Comparison of ENCODE assay signal across 9 mouse cellular contexts in genomic region chr1:91446511-91446910, GRCm38 (mm10). TPM values are rescaled to one million over a fixed set of nuclear protein-coding genes. Genes with fewer than 3 reads are reported as not detected.
DNase-seq lines count a peak whose midpoint lies in the region; ATAC-seq and TF ChIP-seq lines count a peak whose summit lies in the region.
"Had no signal": no experiment of that assay in that cellular context is flagged by ENCODE, and none has a peak within 500 bp of the region (broad histone marks: within the 10 kb centered on the region; RNA-seq: fewer than 3 reads in every experiment).

No protein-coding gene starts in this region.

- no peak for DNase-seq in gastrocnemius, adult 2 months
- DNase-seq in gastrocnemius, adult 18-20 months (ENCODE audit: low spot score): no peak
- DNase-seq in hindbrain, postnatal 0 days (ENCODE audit: low spot score): no peak
- DNase-seq in lung, embryonic 14.5 days: no peak
- DNase-seq in lung, postnatal 25 days (ENCODE audit: low spot score): no peak
- DNase-seq in right cerebral cortex, postnatal 10 days (ENCODE audit: low spot score in 2 of 2): no peak

- WGBS in hindbrain, postnatal 0 days: 80% methylated on average over 4 of the region's 4 CpGs
- 98% methylated on average over 4 of the region's 4 CpGs for WGBS in hindbrain, embryonic 12.5 days
- 81% methylated on average over 4 of the region's 4 CpGs for WGBS in lung, embryonic 14.5 days
- 83% methylated on average over 4 of the region's 4 CpGs for WGBS in liver, embryonic 15.5 days (ENCODE audit: insufficient replicate concordance)

- H3K4me3 ChIP-seq in gastrocnemius, adult 2 months: peak overlapping the region; percentile 15
- H3K4me3 ChIP-seq in hindbrain, postnatal 0 days (ENCODE audit: low read length): no peak overlapping the region
- H3K4me3 ChIP-seq in hindbrain, embryonic 12.5 days: no peak overlapping the region
- no peak overlapping the region for H3K4me3 ChIP-seq in lung, embryonic 14.5 days (ENCODE audit: low read depth, low read length)
- H3K4me3 ChIP-seq in liver, embryonic 15.5 days (replicated peaks): no peak overlapping the region
- H3K4me3 ChIP-seq: limb, embryonic 13.5 days had no signal

- TF ChIP-seq CTCF in gastrocnemius, adult 2 months (IDR thresholded peaks at IDR 0.05): no peak
- no peak for TF ChIP-seq CTCF in hindbrain, postnatal 0 days (IDR thresholded peaks at IDR 0.05; ENCODE audit: low read depth)
- TF ChIP-seq CTCF in lung, embryonic 14.5 days (IDR thresholded peaks at IDR 0.05; ENCODE audit: low read depth): no peak

- no peaks in the 10 kb centered on the region for H3K9me3 ChIP-seq in hindbrain, postnatal 0 days (ENCODE audit: low read length)
- H3K9me3 ChIP-seq in hindbrain, embryonic 12.5 days (replicated peaks): peaks cover 10% of the 10 kb centered on the region; the same call in 1 of the 2 replicates
- no peaks in the 10 kb centered on the region for H3K9me3 ChIP-seq in lung, embryonic 14.5 days (ENCODE audit: low read depth, low read length)
- H3K9me3 ChIP-seq in liver, embryonic 15.5 days (replicated peaks): peaks cover 7% of the 10 kb centered on the region; the same call in 1 of the 2 replicates

- peak overlapping the region; percentile 86 for H3K27ac ChIP-seq in gastrocnemius, adult 2 months
- peak overlapping the region; percentile 49; the same call in 1 of the 2 replicates for H3K27ac ChIP-seq in hindbrain, postnatal 0 days
- no peak overlapping the region for H3K27ac ChIP-seq in hindbrain, embryonic 12.5 days
- H3K27ac ChIP-seq in lung, embryonic 14.5 days (ENCODE audit: low read depth): peak overlapping the region; percentile 9; the same call in 1 of the 2 replicates
- H3K27ac ChIP-seq in liver, embryonic 15.5 days (replicated peaks): peak overlapping the region; percentile 79
- H3K27ac ChIP-seq: limb, embryonic 13.5 days had no signal

- no peaks in the 10 kb centered on the region for H3K4me1 ChIP-seq in hindbrain, postnatal 0 days (ENCODE audit: insufficient read depth, low read length)
- H3K4me1 ChIP-seq in hindbrain, embryonic 12.5 days: no peaks in the 10 kb centered on the region
- peaks cover 5% of the 10 kb centered on the region; the same call in 1 of the 2 replicates for H3K4me1 ChIP-seq in lung, embryonic 14.5 days (ENCODE audit: insufficient read depth)
- peaks cover 34% of the 10 kb centered on the region for H3K4me1 ChIP-seq in liver, embryonic 15.5 days (replicated peaks)

- peaks cover 60% of the 10 kb centered on the region for H3K36me3 ChIP-seq in hindbrain, postnatal 0 days (ENCODE audit: insufficient read depth, low read length)
- peaks cover 28% of the 10 kb centered on the region for H3K36me3 ChIP-seq in hindbrain, embryonic 12.5 days
- peaks cover 40% of the 10 kb centered on the region for H3K36me3 ChIP-seq in lung, embryonic 14.5 days (ENCODE audit: insufficient read depth)
- peaks cover 63% of the 10 kb centered on the region for H3K36me3 ChIP-seq in liver, embryonic 15.5 days (replicated peaks)

- ATAC-seq in hindbrain, postnatal 0 days: no peak
- no peak for ATAC-seq in hindbrain, embryonic 12.5 days (ENCODE audit: low FRiP score)
- no peak for ATAC-seq in lung, embryonic 14.5 days (ENCODE audit: insufficient read depth)
- peak; percentile 10; the same call in 1 of the 2 replicates for ATAC-seq in liver, embryonic 15.5 days (ENCODE audit: insufficient read depth)

- intact Hi-C loops in gastrocnemius, adult 2 months (cut with DNase I): no loop called here

- H3K4me2 ChIP-seq in hindbrain, postnatal 0 days (ENCODE audit: low read depth, low read length): no peak overlapping the region
- no peak overlapping the region for H3K4me2 ChIP-seq in hindbrain, embryonic 12.5 days (replicated peaks)
- no peak overlapping the region for H3K4me2 ChIP-seq in lung, embryonic 14.5 days
- H3K4me2 ChIP-seq in liver, embryonic 15.5 days: no peak overlapping the region
- H3K4me2 ChIP-seq: limb, embryonic 13.5 days had no signal

- H3K27me3 ChIP-seq in hindbrain, postnatal 0 days (ENCODE audit: insufficient read depth, low read length): no peaks in the 10 kb centered on the region
- no peaks in the 10 kb centered on the region for H3K27me3 ChIP-seq in hindbrain, embryonic 12.5 days
- no peaks in the 10 kb centered on the region for H3K27me3 ChIP-seq in lung, embryonic 14.5 days (ENCODE audit: insufficient read depth, low read length)
- H3K27me3 ChIP-seq in liver, embryonic 15.5 days: no peaks in the 10 kb centered on the region
- H3K27me3 ChIP-seq: limb, embryonic 13.5 days had no signal

- H3K9ac ChIP-seq in hindbrain, postnatal 0 days (replicated peaks; ENCODE audit: low read length): no peak overlapping the region
- no peak overlapping the region for H3K9ac ChIP-seq in hindbrain, embryonic 12.5 days
- H3K9ac ChIP-seq in lung, embryonic 14.5 days: no peak overlapping the region
- H3K9ac ChIP-seq in liver, embryonic 15.5 days: no peak overlapping the region
- H3K9ac ChIP-seq: limb, embryonic 13.5 days had no signal

RNA-seq across cellular contexts. Expression of gene Per2, which starts 12.6 kb away (rescaled TPM):
- total RNA-seq in gastrocnemius, adult 2 months (2021): 10 to 100 TPM in 1 of 2 experiments, 1 to 10 TPM in 1; 3.9 to 10.8 TPM
- total RNA-seq in gastrocnemius, adult 18-20 months (2021): 1 to 10 TPM; 2.3 to 3.0 TPM
- total RNA-seq in hindbrain, postnatal 0 days (2014; rRNA removed): 10.0 and 12.0 TPM in 2 replicates
- 4.2 and 5.1 TPM in 2 replicates for polyA plus RNA-seq in hindbrain, postnatal 0 days (2015; fragmentation: Nextera tagmentation; extraction: Ambion mirVana)
- 3.6 and 3.8 TPM in 2 replicates for polyA plus RNA-seq in hindbrain, embryonic 12.5 days (2016; fragmentation: Nextera tagmentation; extraction: Ambion mirVana)
- polyA plus RNA-seq in lung, embryonic 14.5 days (2014; fragmentation: Nextera tagmentation; extraction: Ambion mirVana): 6.6 and 8.3 TPM in 2 replicates
- 2.3 and 3.3 TPM in 2 replicates for polyA plus RNA-seq in liver, embryonic 15.5 days (2015; fragmentation: Nextera tagmentation; extraction: Ambion mirVana)

RNA-seq across cellular contexts. Expression of gene Hes6, which starts 32.7 kb away (rescaled TPM):
- total RNA-seq in gastrocnemius, adult 2 months (2021): 1 to 10 TPM; 4.4 to 7.9 TPM
- 1 to 10 TPM; 6.0 to 6.4 TPM for total RNA-seq in gastrocnemius, adult 18-20 months (2021)
- total RNA-seq in hindbrain, postnatal 0 days (2014; rRNA removed): 154 and 160 TPM in 2 replicates
- polyA plus RNA-seq in hindbrain, postnatal 0 days (2015; fragmentation: Nextera tagmentation; extraction: Ambion mirVana): 129 and 131 TPM in 2 replicates
- polyA plus RNA-seq in hindbrain, embryonic 12.5 days (2016; fragmentation: Nextera tagmentation; extraction: Ambion mirVana): 274 and 304 TPM in 2 replicates
- polyA plus RNA-seq in lung, embryonic 14.5 days (2014; fragmentation: Nextera tagmentation; extraction: Ambion mirVana): 53.7 and 56.4 TPM in 2 replicates
- 21.1 and 24.1 TPM in 2 replicates for polyA plus RNA-seq in liver, embryonic 15.5 days (2015; fragmentation: Nextera tagmentation; extraction: Ambion mirVana)

RNA-seq across cellular contexts. Expression of gene Ilkap, which starts 47.9 kb away (rescaled TPM):
- total RNA-seq in gastrocnemius, adult 2 months (2021): 10 to 100 TPM; 38.3 to 44.6 TPM
- total RNA-seq in gastrocnemius, adult 18-20 months (2021): 10 to 100 TPM; 35.4 to 40.1 TPM
- total RNA-seq in hindbrain, postnatal 0 days (2014; rRNA removed): 66.7 and 66.9 TPM in 2 replicates
- 119 and 120 TPM in 2 replicates for polyA plus RNA-seq in hindbrain, postnatal 0 days (2015; fragmentation: Nextera tagmentation; extraction: Ambion mirVana)
- 147 and 148 TPM in 2 replicates for polyA plus RNA-seq in hindbrain, embryonic 12.5 days (2016; fragmentation: Nextera tagmentation; extraction: Ambion mirVana)
- 140 and 144 TPM in 2 replicates for polyA plus RNA-seq in lung, embryonic 14.5 days (2014; fragmentation: Nextera tagmentation; extraction: Ambion mirVana)
- 67.7 and 69.9 TPM in 2 replicates for polyA plus RNA-seq in liver, embryonic 15.5 days (2015; fragmentation: Nextera tagmentation; extraction: Ambion mirVana)

RNA-seq across cellular contexts. Expression of gene Traf3ip1, which starts 47.9 kb away (rescaled TPM):
- 1 to 10 TPM; 3.3 to 4.1 TPM for total RNA-seq in gastrocnemius, adult 2 months (2021)
- total RNA-seq in gastrocnemius, adult 18-20 months (2021): 1 to 10 TPM; 3.0 to 4.1 TPM
- total RNA-seq in hindbrain, postnatal 0 days (2014; rRNA removed): 10.3 and 11.7 TPM in 2 replicates
- 7.4 and 8.1 TPM in 2 replicates for polyA plus RNA-seq in hindbrain, postnatal 0 days (2015; fragmentation: Nextera tagmentation; extraction: Ambion mirVana)
- 12.9 and 13.0 TPM in 2 replicates for polyA plus RNA-seq in hindbrain, embryonic 12.5 days (2016; fragmentation: Nextera tagmentation; extraction: Ambion mirVana)
- 6.9 and 8.0 TPM in 2 replicates for polyA plus RNA-seq in lung, embryonic 14.5 days (2014; fragmentation: Nextera tagmentation; extraction: Ambion mirVana)
- 1.8 and 2.1 TPM in 2 replicates for polyA plus RNA-seq in liver, embryonic 15.5 days (2015; fragmentation: Nextera tagmentation; extraction: Ambion mirVana)
